ENCODE assay signal across 22 mouse cellular contexts in the genomic region with DNA sequence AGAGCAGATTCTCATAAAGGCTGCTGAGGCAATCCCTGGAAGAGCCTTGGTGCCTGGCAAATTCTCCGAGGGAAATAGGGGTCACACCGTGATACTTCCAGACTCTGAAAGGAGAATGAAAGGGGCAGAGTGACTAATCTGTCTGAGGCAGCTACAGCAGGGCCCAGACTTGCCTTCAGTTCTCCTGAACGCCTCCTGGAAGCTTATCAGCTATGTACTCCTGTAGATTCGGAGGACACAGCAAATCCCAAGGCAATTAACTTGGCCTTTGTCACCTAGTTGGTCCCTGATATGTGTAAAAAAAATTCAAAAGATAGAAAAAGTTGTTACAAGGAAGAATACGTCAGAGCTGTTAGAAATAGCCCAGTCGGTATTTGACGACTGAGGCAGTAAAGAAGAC. TPM values are rescaled to one million over a fixed set of nuclear protein-coding genes. Genes with fewer than 3 reads are reported as not detected.
"Had no signal": no experiment of that assay in that cellular context is flagged by ENCODE, and none has a peak within 500 bp of the region (broad histone marks: within the 10 kb centered on the region; RNA-seq: fewer than 3 reads in every experiment).

No protein-coding gene starts in this region.

- ATAC-seq: midbrain, embryonic 13.5 days; midbrain, embryonic 15.5 days had no signal

- H3K36me3 ChIP-seq: midbrain, embryonic 10.5 days; midbrain, embryonic 13.5 days; midbrain, embryonic 15.5 days; neural tube, embryonic 13.5 days; neural tube, embryonic 15.5 days had no signal

- H3K27me3 ChIP-seq: midbrain, embryonic 13.5 days; midbrain, embryonic 15.5 days; neural tube, embryonic 13.5 days; neural tube, embryonic 15.5 days had no signal

- H3K4me1 ChIP-seq: midbrain, embryonic 10.5 days; midbrain, embryonic 13.5 days; midbrain, embryonic 15.5 days; neural tube, embryonic 13.5 days; neural tube, embryonic 15.5 days had no signal

- H3K27ac ChIP-seq: liver, embryonic 14.5 days; midbrain, embryonic 10.5 days; midbrain, embryonic 13.5 days; midbrain, embryonic 15.5 days; neural tube, embryonic 13.5 days; neural tube, embryonic 15.5 days had no signal

- H3K9ac ChIP-seq: liver, embryonic 14.5 days; lung, embryonic 14.5 days; midbrain, embryonic 13.5 days; midbrain, embryonic 15.5 days; neural tube, embryonic 13.5 days; neural tube, embryonic 15.5 days had no signal

- H3K4me2 ChIP-seq: lung, embryonic 14.5 days; midbrain, embryonic 13.5 days; midbrain, embryonic 15.5 days; neural tube, embryonic 13.5 days; neural tube, embryonic 15.5 days had no signal

- H3K4me3 ChIP-seq: midbrain, embryonic 10.5 days; midbrain, embryonic 13.5 days; midbrain, embryonic 15.5 days; myocyte; neural tube, embryonic 13.5 days; neural tube, embryonic 15.5 days had no signal

- H3K9me3 ChIP-seq: midbrain, embryonic 10.5 days; midbrain, embryonic 13.5 days; midbrain, embryonic 15.5 days; neural tube, embryonic 13.5 days; neural tube, embryonic 15.5 days had no signal

- DNase-seq: lung, adult 18-20 months; lung, embryonic 14.5 days; lung, postnatal 10 days; lung, postnatal 4 days; retina, postnatal 1 day; right cerebral cortex, adult 18-20 months; right cerebral cortex, postnatal 25 days; right cerebral cortex, postnatal 4 days; spleen, adult 18-20 months; thymus, postnatal 14 days; thymus, postnatal 36 days had no signal

RNA-seq across cellular contexts. Expression of gene Gm10300, which starts 20.5 kb away (rescaled TPM):
- polyA plus RNA-seq: midbrain, embryonic 10.5 days; midbrain, embryonic 13.5 days; midbrain, embryonic 15.5 days; neural tube, embryonic 11.5 days; neural tube, embryonic 15.5 days; testis, adult 2 months had no signal

RNA-seq across cellular contexts. Expression of gene Oprd1, which starts 49.2 kb away (rescaled TPM):
- total RNA-seq: megakaryocyte, adult 5-6 weeks; megakaryocyte-erythroid progenitor cell, adult 5-6 weeks had no signal
- polyA plus RNA-seq: myocyte had no signal
